Mouse (Mus musculus): Measurements from ENCODE around the gene Ppia. TPM values are rescaled to one million over a fixed set of nuclear protein-coding genes. Genes with fewer than 3 reads are reported as not detected.
A peak's percentile ranks its signal among the peaks of the same experiment; 100 is the strongest.
"Not testable (repeated sequence)": the region's sequence is repeated elsewhere in the genome, so short reads cannot be mapped to it uniquely, and the experiment has no call there.

The Ppia gene
- polyA plus RNA-seq, 1 experiment from 2014 or later: 4,786 TPM

DNA sequence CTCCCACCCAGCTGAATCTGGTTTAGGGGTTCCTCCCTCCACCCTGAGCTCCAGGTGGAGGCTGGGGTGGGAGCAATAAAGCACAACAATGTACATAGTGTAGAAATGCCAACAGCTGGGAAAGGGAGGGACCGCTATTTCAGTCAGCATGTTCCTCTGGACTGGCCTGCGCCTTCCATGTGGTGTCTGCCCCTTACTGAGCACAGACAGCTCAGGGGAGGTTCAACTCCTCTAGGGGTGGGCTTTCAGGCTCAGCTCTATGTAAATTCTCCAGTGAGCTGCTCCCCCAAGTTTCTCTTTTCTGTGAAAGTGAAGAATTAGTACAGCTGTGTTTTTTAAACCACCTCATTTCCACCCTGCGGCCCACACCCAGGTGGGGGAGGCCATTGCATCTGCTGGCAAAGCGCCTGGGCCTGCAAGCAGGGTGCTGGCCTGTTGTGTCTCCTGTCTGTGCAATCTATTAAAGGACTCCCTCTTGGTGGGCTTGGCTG, 9.6 kb upstream of the Ppia start:
- Histone ChIP-seq H3K27me3 (ENCODE audit: control insufficient read depth, insufficient read depth, low read length) (no peaks in the 10 kb centered on the region), H3K9me3 (ENCODE audit: control insufficient read depth, low read length) (no peaks in the 10 kb centered on the region), H3K36me3 (ENCODE audit: control insufficient read depth, insufficient read depth, low read length) (peaks cover 33% of the 10 kb centered on the region), H3K27ac (replicated peaks) (peak overlapping the region; percentile 91), H3K4me2 (replicated peaks; ENCODE audit: low read depth) (0 out of 2 replicates have a peak overlapping the region, but pooled peaks have one; percentile 3), H3K4me3 (ENCODE audit: low read depth, low read length) (no peak overlapping the region), H3K9ac (ENCODE audit: low read length) (no peak overlapping the region), H3K4me1 (replicated peaks; ENCODE audit: control insufficient read depth, insufficient read depth) (peaks cover 19% of the 10 kb centered on the region)
- TF ChIP-seq EP300 (optimal IDR thresholded peaks at IDR 0.05): no peak
- no peak for TF ChIP-seq CTCF (IDR thresholded peaks at IDR 0.05; ENCODE audit: low read depth)
- WGBS: 37% methylated on average over 4 of the region's 4 CpGs
- ATAC-seq (ENCODE audit: low FRiP score, low TSS enrichment) (peak; percentile 16), DNase-seq (ENCODE audit: low spot score) (peak; percentile 47)

DNA sequence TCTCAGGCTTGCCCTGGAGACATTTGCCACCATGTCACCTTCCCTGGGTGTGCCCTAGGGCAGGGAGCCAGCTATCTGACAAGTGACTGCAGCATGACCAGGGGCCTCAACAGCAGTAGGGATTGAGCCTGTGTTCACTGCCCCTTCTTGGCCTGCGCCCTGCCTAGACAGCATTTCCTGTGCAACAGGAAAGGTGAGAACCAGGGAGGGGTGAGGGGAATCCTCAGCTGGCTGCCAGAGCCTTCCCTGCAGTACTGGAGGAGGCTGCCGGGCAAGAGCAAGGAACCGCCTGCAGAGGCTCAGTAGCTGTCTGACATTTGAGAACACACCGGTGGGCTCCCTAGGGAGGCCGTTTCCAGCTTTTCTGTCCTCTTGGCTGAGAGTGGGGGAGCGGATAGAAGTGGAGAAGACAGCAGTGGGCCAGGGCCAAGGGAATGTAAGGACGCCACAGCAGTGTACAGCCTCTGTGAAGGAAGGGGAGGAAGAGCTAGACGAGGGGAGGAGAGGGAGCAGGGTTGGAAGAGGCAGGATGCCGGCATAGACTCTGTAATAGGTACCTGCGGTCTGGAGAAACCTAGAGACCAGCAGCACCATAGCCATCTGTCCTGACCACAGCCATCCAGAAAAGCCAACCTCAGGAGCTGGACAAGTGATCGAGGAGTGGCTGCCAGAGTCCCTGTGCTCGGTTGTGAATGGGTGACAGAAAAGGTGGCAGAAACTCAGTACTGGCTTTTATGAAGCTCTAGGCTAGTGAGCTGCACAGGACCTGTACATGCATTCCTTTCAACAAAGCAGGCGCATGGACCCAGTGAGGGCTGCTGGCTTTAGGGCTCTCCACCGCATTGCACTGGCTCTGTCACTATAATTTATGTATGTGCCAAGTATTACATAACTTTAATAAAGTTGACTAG, 8.7 kb upstream of the Ppia start:
- WGBS: 25% methylated on average over 14 of the region's 14 CpGs
- H3K27ac ChIP-seq (replicated peaks): peak overlapping the region; percentile 91
- H3K4me3 ChIP-seq (ENCODE audit: low read depth, low read length): no peak overlapping the region
- peak; percentile 88 for ATAC-seq (ENCODE audit: low FRiP score, low TSS enrichment)
- peak overlapping the region; percentile 36 for H3K4me2 ChIP-seq (replicated peaks; ENCODE audit: low read depth)
- DNase-seq (ENCODE audit: low spot score): peak; percentile 88
- TF ChIP-seq CTCF (IDR thresholded peaks at IDR 0.05; ENCODE audit: low read depth): 0 out of 2 replicates have a peak, but pooled peaks have one; percentile 1
- peak; percentile 89 for TF ChIP-seq EP300 (optimal IDR thresholded peaks at IDR 0.05)
- 0 out of 2 replicates have a peak overlapping the region, but pooled peaks have one; percentile 47 for H3K9ac ChIP-seq (ENCODE audit: low read length)
- H3K36me3 ChIP-seq (ENCODE audit: control insufficient read depth, insufficient read depth, low read length): peaks cover 24% of the 10 kb centered on the region
- peaks cover 19% of the 10 kb centered on the region for H3K4me1 ChIP-seq (replicated peaks; ENCODE audit: control insufficient read depth, insufficient read depth)
- no peaks in the 10 kb centered on the region for H3K27me3 ChIP-seq (ENCODE audit: control insufficient read depth, insufficient read depth, low read length)
- H3K9me3 ChIP-seq (ENCODE audit: control insufficient read depth, low read length): no peaks in the 10 kb centered on the region

GRCm38 (mm10) chr11:6407162-6407621, 8.1 kb upstream of the Ppia start:
- ATAC-seq (ENCODE audit: low FRiP score, low TSS enrichment): no peak
- no peaks in the 10 kb centered on the region for H3K27me3 ChIP-seq (ENCODE audit: control insufficient read depth, insufficient read depth, low read length)
- no peak for DNase-seq (ENCODE audit: low spot score)
- H3K9me3 ChIP-seq (ENCODE audit: control insufficient read depth, low read length): no peaks in the 10 kb centered on the region
- 82% methylated on average over 3 of the region's 3 CpGs for WGBS
- no peak overlapping the region for H3K4me2 ChIP-seq (replicated peaks; ENCODE audit: low read depth)
- H3K4me3 ChIP-seq (ENCODE audit: low read depth, low read length): no peak overlapping the region
- H3K4me1 ChIP-seq (replicated peaks; ENCODE audit: control insufficient read depth, insufficient read depth): peaks cover 19% of the 10 kb centered on the region
- H3K27ac ChIP-seq (replicated peaks): peak overlapping the region; percentile 91; the same call in 1 of the 2 replicates
- peaks cover 24% of the 10 kb centered on the region for H3K36me3 ChIP-seq (ENCODE audit: control insufficient read depth, insufficient read depth, low read length)
- no peak overlapping the region for H3K9ac ChIP-seq (ENCODE audit: low read length)
- TF ChIP-seq EP300 (optimal IDR thresholded peaks at IDR 0.05): no peak
- TF ChIP-seq CTCF (IDR thresholded peaks at IDR 0.05; ENCODE audit: low read depth): no peak

DNA sequence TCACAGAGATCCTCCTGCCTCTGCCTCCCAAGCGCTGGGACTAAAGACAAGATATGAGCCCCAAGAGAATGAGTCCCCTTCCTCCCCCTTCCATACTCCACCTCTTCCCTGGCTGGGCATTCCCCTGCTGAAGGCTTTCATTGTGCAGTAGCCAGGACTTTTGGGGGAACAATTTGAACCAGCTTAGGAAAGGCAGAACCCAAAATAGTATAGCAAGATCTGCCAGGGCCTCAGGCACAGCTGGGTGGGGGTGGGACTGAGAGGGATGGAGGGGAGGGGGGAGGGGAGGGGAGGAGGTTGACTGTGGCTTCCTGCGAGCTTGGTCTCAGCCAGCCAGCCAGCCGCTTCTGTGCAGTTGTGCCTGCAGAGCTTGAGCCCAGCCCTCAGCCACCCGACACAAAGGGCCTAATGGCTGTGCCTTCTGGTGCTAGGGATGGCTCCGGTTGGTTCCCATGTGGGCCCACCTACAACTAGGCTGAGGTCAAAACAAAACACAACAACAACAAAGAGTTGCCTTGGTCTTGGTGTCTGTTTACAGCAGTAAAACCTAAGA, 5.1 kb upstream of the Ppia start:
- no peaks in the 10 kb centered on the region for H3K9me3 ChIP-seq (ENCODE audit: control insufficient read depth, low read length)
- H3K4me3 ChIP-seq (ENCODE audit: low read depth, low read length): no peak overlapping the region
- H3K4me1 ChIP-seq (replicated peaks; ENCODE audit: control insufficient read depth, insufficient read depth): peaks cover 14% of the 10 kb centered on the region
- no peak overlapping the region for H3K27ac ChIP-seq (replicated peaks)
- H3K4me2 ChIP-seq (replicated peaks; ENCODE audit: low read depth): no peak overlapping the region
- no peak for ATAC-seq (ENCODE audit: low FRiP score, low TSS enrichment)
- H3K9ac ChIP-seq (ENCODE audit: low read length): no peak overlapping the region
- H3K36me3 ChIP-seq (ENCODE audit: control insufficient read depth, insufficient read depth, low read length): peaks cover 2% of the 10 kb centered on the region; the same call in 1 of the 2 replicates
- no peak for DNase-seq (ENCODE audit: low spot score)
- TF ChIP-seq EP300 (optimal IDR thresholded peaks at IDR 0.05) (no peak), CTCF (IDR thresholded peaks at IDR 0.05; ENCODE audit: low read depth) (no peak)
- no peaks in the 10 kb centered on the region for H3K27me3 ChIP-seq (ENCODE audit: control insufficient read depth, insufficient read depth, low read length)
- 56% methylated on average over 5 of the region's 5 CpGs for WGBS

DNA sequence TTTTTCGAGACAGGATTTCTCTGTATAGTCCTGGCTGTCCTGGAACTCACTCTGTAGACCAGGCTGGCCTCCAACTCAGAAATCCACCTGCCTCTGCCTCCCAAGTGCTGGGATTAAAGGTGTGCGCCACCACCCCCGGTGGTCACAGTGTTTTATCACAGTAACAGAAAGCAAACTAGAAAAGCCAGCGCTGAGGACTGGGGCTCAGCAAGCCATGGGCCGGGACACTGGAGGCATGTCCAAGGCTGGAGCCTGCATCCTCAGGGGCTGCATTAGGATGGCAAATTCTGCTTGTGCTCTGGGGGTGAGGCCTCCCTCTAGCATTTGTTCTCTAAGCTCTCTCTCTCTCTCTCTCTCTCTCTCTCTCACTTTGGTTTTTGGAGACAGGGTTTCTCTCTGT, 4.5 kb upstream of the Ppia start:
- not testable (repeated sequence) for ATAC-seq (ENCODE audit: low FRiP score, low TSS enrichment); H3K36me3 ChIP-seq (ENCODE audit: control insufficient read depth, insufficient read depth, low read length); DNase-seq (ENCODE audit: low spot score); H3K9me3 ChIP-seq (ENCODE audit: control insufficient read depth, low read length); H3K4me2 ChIP-seq (replicated peaks; ENCODE audit: low read depth); H3K27me3 ChIP-seq (ENCODE audit: control insufficient read depth, insufficient read depth, low read length); H3K4me3 ChIP-seq (ENCODE audit: low read depth, low read length); H3K9ac ChIP-seq (ENCODE audit: low read length); H3K27ac ChIP-seq (replicated peaks); H3K4me1 ChIP-seq (replicated peaks; ENCODE audit: control insufficient read depth, insufficient read depth)
- WGBS: 84% methylated on average over 5 of the region's 5 CpGs
